Mouse (Mus musculus) stomach, embryonic 14.5 days (tissue): ENCODE measurements around the gene Dpf3. TPM values are rescaled to one million over a fixed set of nuclear protein-coding genes. Genes with fewer than 3 reads are reported as not detected.

ENCODE experiments used
- ATAC-seq: fragments of 200-750 bp; cut with Nextera tagmentation; 2 replicates; pipeline ENCODE4 v1.8.0; 2017; ENCODE audit warnings: low read depth, moderate TSS enrichment; ENCODE audit not compliant: insufficient number of reproducible peaks, insufficient read depth, low FRiP score
- H3K27ac ChIP-seq: fragments of 300-500 bp; sonication (generic); 2 replicates; pipeline ENCODE4 v1.5.1; 2014; ENCODE audit warnings: mild to moderate bottlenecking, low read length, moderate library complexity, mixed read lengths
- H3K27me3 ChIP-seq: fragments of 300-500 bp; sonication (generic); 2 replicates; pipeline ENCODE4 v1.6.1; 2014; ENCODE audit warnings: low read length, control low read depth, mixed read lengths; ENCODE audit not compliant: control insufficient read depth, insufficient read depth
- H3K36me3 ChIP-seq: fragments of 300-500 bp; sonication (generic); 2 replicates; pipeline ENCODE4 v1.6.1; 2014; ENCODE audit warnings: mild to moderate bottlenecking, control low read depth, low read length, moderate library complexity, mixed read lengths; ENCODE audit not compliant: control insufficient read depth, insufficient read depth
- H3K4me1 ChIP-seq: fragments of 300-500 bp; sonication (generic); 2 replicates; pipeline ENCODE4 v1.6.1; 2014; ENCODE audit warnings: low read length, control low read depth, mixed read lengths; ENCODE audit not compliant: control insufficient read depth, insufficient read depth
- H3K4me2 ChIP-seq: fragments of 300-500 bp; sonication (generic); replicated peaks from 2 replicates; pipeline ENCODE4 v1.6.1; 2014; ENCODE audit warnings: low read depth, low read length, control low read depth
- H3K4me3 ChIP-seq: fragments of 300-500 bp; sonication (generic); 2 replicates; pipeline ENCODE4 v1.5.1; 2014; ENCODE audit warnings: low read depth, low read length, control low read depth
- H3K9ac ChIP-seq: fragments of 300-500 bp; sonication (generic); replicated peaks from 2 replicates; pipeline ENCODE4 v1.6.1; 2014; ENCODE audit warnings: low read depth, mild to moderate bottlenecking, control low read depth, low read length, moderate library complexity, mixed read lengths
- H3K9me3 ChIP-seq: fragments of 300-500 bp; sonication (generic); 2 replicates; pipeline ENCODE4 v1.6.1; 2016; ENCODE audit warnings: low read depth, low read length, control low read depth; ENCODE audit not compliant: control insufficient read depth
- WGBS: fragments of 180-500 bp; shearing (Covaris S2); extraction: QIAGEN DNeasy Blood & Tissue Kit; methylation state at CpG from one replicate; pipeline ENCODE4 v1.1.7; 2014; 5-methylcytosine and 5-hydroxymethylcytosine counted together
- polyA plus RNA-seq: library from polyadenylated mRNA; unstranded; fragments of >200 nt; fragmentation: Nextera tagmentation; extraction: Ambion mirVana; gene quantifications from 2 replicates; pipeline ENCODE4 v1.2.1, GENCODE M21; 2014

Gene Dpf3
- polyA plus RNA-seq, 1 experiment from 2014 or later = 4.1 TPM

DNA sequence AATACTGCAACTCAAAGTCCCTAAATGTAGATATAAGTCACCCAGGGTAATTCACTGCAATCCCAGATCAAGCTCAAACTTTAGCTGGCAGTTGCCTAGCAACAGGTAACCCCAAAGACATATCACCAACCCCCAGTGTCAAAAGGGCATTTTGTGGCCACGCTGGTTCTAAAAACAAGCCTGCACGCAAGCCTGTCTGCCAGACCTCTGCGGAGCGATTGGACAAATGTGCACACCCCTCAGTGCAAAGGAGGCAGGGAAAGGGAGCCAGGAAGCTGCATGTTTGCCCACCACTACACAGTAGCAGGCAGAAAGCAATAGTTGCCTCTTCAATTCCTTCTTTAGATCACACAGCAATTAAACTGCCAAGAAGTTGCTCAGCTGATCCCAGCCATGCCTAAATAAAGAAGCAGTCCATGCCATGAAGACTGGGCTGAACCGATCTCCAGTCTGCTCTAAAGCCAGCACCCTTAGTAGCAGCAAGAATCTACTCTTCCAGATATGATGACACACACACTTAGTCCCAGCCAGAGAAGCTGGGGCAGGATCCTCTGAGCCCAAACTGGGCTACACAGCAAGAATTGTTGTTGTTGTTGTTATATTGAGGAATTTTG lies 13.4 kb downstream of the Dpf3 start:
- Histone ChIP-seq H3K4me2 (no peak overlapping the region), H3K4me1 (no peaks in the 10 kb centered on the region), H3K4me3 (no peak overlapping the region), H3K9me3 (no peaks in the 10 kb centered on the region), H3K27ac (no peak overlapping the region), H3K9ac (no peak overlapping the region), H3K36me3 (no peaks in the 10 kb centered on the region), H3K27me3 (no peaks in the 10 kb centered on the region)
- ATAC-seq = no peak
- 20% methylated on average over 5 of the region's 5 CpGs for WGBS

DNA sequence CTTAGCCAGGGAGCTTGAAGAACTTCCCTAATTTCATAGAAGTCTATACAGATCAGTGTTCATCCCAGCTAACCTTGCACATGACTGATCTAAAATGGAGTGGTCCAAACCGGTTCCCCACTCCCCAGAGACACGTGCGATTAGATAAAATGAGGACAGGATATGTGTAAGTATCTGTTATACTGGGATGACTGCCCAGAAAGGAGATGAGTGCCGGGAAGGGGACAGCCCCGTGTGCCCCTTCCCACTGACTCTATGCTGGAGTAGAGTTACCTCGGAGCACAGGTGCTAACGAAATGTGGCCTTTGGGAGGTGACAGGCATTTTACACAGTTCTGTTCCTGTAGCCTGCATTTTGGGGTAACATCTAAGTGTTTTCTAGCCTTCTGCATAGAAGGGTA lies 15.8 kb downstream of the Dpf3 start:
- Histone ChIP-seq H3K9me3 (no peaks in the 10 kb centered on the region), H3K4me3 (no peak overlapping the region), H3K27ac (no peak overlapping the region), H3K36me3 (no peaks in the 10 kb centered on the region), H3K9ac (no peak overlapping the region), H3K4me1 (0 out of 2 replicates have a peak, but pooled peaks cover 4% of the 10 kb centered on the region), H3K27me3 (no peaks in the 10 kb centered on the region), H3K4me2 (no peak overlapping the region)
- WGBS = 70% methylated on average over 7 of the region's 7 CpGs
- ATAC-seq = no peak

DNA sequence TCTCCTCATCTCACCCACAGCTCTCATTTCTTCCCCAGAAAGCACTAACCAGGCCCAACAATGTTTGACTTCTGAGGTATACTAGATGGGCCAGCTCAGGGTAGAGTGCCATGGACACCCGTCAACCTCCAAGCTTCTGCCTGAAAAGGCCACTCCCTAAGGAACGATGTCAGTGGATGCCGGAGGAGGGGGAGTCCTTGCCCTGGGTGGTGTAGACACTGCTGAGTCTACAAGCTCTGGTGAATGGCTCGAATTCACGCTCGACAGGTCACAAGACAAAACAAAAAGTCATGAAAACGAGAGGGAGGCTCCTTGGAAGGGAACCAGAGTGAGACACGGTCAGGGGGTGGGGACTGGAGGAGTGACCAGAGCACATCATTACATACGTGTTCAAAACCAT lies 17.4 kb downstream of the Dpf3 start:
- H3K4me3 ChIP-seq = no peak overlapping the region
- 0 out of 2 replicates have a peak, but pooled peaks cover 6% of the 10 kb centered on the region for H3K4me1 ChIP-seq
- ATAC-seq = no peak
- H3K27me3 ChIP-seq = no peaks in the 10 kb centered on the region
- no peak overlapping the region for H3K4me2 ChIP-seq
- H3K9ac ChIP-seq = no peak overlapping the region
- H3K9me3 ChIP-seq = no peaks in the 10 kb centered on the region
- 73% methylated on average over 9 of the region's 9 CpGs for WGBS
- no peak overlapping the region for H3K27ac ChIP-seq
- no peaks in the 10 kb centered on the region for H3K36me3 ChIP-seq

DNA sequence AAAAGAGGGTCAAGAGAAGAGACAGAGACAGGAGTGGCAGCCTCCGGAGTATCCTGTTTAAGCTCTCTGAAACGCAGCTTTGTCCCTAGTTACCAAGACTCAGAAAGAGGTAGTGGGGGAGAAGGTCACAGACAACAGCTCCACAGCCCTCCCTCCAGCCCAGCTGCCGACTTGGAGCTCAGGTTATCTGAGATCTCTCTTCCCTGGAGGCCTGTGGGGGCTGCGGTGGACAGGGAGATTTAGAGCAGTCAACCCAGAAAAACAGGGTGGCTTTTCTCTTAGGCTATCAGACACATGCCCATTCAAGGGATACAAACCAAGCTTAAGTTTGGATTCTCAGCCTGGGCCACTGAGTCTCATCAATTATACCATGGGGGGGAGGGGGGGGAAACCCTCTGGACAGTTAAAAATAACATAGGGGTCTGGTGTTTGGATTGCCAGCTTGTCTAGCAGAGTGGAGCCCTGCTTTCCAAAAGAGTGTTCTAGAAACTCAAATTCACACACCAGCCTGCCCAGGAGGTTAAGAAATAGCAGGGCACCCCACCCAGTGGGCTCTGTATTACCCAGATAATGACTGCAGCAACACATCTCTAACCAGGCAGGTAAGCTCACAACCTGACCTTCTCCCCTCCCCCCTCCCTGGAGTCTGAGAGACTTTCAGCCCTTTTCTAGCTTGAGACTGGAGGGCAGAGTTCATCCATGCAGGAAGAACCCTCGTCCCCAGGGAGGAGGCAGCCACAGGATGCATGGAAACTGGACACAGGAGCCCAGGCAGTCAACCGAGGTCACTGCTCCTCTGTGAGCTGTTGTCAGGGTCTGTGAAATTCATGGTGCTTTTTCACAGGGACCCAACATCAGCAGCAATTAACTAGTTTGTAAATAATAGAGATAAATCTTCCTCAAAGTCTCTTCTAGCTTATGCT lies 20.7 kb downstream of the Dpf3 start:
- Histone ChIP-seq H3K4me1 (0 out of 2 replicates have a peak, but pooled peaks cover 6% of the 10 kb centered on the region), H3K27me3 (no peaks in the 10 kb centered on the region), H3K9ac (no peak overlapping the region), H3K4me3 (no peak overlapping the region), H3K9me3 (no peaks in the 10 kb centered on the region), H3K27ac (no peak overlapping the region), H3K4me2 (no peak overlapping the region), H3K36me3 (no peaks in the 10 kb centered on the region)
- WGBS = 13% methylated on average over 6 of the region's 6 CpGs
- no peak for ATAC-seq

DNA sequence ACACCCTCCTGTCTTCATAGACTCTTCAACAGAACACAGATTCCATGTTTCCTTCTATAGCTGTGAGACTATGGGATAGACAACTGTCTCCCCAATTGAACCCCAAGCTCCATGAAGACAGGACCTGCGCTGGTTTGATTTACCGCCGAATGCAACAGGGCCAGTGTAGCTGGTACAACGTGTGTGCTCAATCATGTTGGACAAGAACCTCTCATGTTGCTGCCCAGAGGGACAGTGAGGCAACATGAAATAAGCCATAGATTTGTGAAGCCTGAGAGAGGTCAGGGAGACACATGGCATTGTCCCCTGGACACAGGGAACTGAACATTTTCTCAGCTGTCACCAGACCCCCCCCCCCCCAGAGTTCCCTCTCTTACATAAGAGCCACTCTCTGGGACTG lies 21.5 kb downstream of the Dpf3 start:
- no peaks in the 10 kb centered on the region for H3K9me3 ChIP-seq
- H3K27me3 ChIP-seq = no peaks in the 10 kb centered on the region
- no peak overlapping the region for H3K4me3 ChIP-seq
- no peak overlapping the region for H3K27ac ChIP-seq
- 0 out of 2 replicates have a peak, but pooled peaks cover 6% of the 10 kb centered on the region for H3K4me1 ChIP-seq
- no peak for ATAC-seq
- no peaks in the 10 kb centered on the region for H3K36me3 ChIP-seq
- WGBS = 68% methylated on average over 4 of the region's 4 CpGs
- H3K9ac ChIP-seq = no peak overlapping the region
- no peak overlapping the region for H3K4me2 ChIP-seq

DNA sequence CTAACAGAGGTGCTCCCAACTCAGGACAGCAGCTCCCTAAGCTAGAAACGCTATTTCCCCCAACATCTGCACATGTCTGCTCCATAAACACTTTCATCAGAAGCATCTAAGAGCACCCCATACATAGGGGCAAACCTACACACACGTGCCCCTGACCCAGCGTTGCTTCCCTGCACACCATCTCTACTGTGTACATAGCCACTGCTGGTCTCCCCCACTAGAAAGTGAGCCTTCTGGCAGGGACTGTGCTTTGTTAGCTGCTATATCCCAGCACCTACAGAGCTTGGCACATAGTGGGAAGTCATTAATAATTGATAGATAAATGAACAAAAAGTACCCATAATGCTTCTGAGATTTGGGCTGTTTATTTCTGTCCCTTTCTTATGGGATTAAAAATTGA lies 27.2 kb downstream of the Dpf3 start:
- H3K4me3 ChIP-seq = no peak overlapping the region
- no peak overlapping the region for H3K4me2 ChIP-seq
- no peaks in the 10 kb centered on the region for H3K4me1 ChIP-seq
- no peaks in the 10 kb centered on the region for H3K36me3 ChIP-seq
- 59% methylated on average over 3 of the region's 3 CpGs for WGBS
- H3K9ac ChIP-seq = no peak overlapping the region
- no peak for ATAC-seq
- no peak overlapping the region for H3K27ac ChIP-seq
- H3K9me3 ChIP-seq = no peaks in the 10 kb centered on the region
- no peaks in the 10 kb centered on the region for H3K27me3 ChIP-seq

DNA sequence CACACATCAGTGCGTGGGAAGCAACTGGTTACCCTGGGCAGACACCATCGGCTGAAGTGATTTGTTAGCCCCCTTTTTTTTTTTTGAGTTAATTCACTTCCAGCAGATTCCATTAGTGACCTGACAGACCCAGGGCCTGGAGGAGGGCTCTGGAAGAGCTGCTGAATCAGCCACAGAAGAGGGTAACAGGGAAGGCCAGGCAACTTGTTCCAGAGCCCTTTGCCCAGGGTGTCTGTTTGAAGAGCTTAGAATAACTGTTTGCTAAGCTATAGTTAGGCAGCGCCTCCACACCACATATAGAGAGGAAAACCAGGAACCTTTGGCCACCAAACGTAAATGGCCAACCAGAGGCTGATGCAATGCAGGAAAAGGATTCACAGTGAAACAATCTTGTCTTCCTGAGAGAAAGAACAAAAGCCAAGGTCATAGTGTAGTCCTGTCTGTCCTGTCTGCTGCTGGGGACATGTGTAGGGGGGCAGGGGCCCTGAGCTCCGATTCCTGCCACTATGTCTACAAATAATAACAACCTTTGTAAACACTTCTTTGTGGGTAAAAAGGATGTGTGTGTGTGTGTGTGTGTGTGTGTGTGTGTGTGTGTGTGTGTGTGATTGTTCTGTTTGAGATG lies 32.7 kb downstream of the Dpf3 start:
- Histone ChIP-seq H3K4me1 (no peaks in the 10 kb centered on the region), H3K27me3 (no peaks in the 10 kb centered on the region), H3K4me2 (no peak overlapping the region), H3K9me3 (no peaks in the 10 kb centered on the region), H3K27ac (no peak overlapping the region), H3K4me3 (no peak overlapping the region), H3K9ac (no peak overlapping the region), H3K36me3 (no peaks in the 10 kb centered on the region)
- WGBS = 31% methylated on average over 5 of the region's 5 CpGs
- ATAC-seq = no peak

DNA sequence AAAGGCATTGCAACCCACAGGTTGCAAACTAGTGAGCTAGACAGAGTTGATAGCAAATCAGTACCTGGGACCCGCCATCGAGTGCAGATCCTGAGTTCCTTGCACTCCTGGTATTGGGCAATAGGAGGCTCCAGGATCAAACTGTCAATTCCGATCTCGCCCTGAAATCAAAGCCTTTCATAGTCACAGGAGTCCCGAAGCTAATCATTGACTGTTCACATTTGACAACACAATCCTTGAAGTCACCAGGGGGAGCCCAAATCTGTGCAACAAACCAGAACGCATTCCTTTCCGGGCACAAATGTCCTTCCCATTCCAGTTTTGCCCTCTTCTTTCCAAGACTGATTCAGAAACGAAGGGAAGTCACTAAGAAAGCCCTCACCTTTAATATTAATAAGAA lies 35.7 kb downstream of the Dpf3 start:
- Histone ChIP-seq H3K9ac (no peak overlapping the region), H3K36me3 (no peaks in the 10 kb centered on the region), H3K27ac (no peak overlapping the region), H3K4me2 (no peak overlapping the region), H3K4me3 (no peak overlapping the region), H3K9me3 (no peaks in the 10 kb centered on the region), H3K4me1 (no peaks in the 10 kb centered on the region), H3K27me3 (no peaks in the 10 kb centered on the region)
- 59% methylated on average over 8 of the region's 8 CpGs for WGBS
- no peak for ATAC-seq
